Mouse (Mus musculus): ENCODE results near the gene Ptprs. TPM values are rescaled to one million over a fixed set of nuclear protein-coding genes. Genes with fewer than 3 reads are reported as not detected.
A peak's percentile ranks its signal among the peaks of the same experiment; 100 is the strongest.

Ptprs gene
- total and polyA plus RNA-seq, 2 experiments from 2014 or later = 15.7 to 136 TPM

- DNase-seq (ENCODE audit: low spot score) = no peak
- Histone ChIP-seq H3K27me3 (ENCODE audit: control insufficient read depth, insufficient read depth, low read length) (peaks cover 68% of the 10 kb centered on the region), H3K36me3 (replicated peaks; ENCODE audit: control insufficient read depth, insufficient read depth, low read length) (no peaks in the 10 kb centered on the region)
Measured at GRCm38 (mm10) chr17:56512310-56512709, 36.0 kb upstream of the Ptprs start, which contains the start of gene Znrf4. Gene Znrf4, minus strand, starts transcription at chr17:56512431.

GRCm38 (mm10) chr17:56511707-56512090, 35.4 kb upstream of the Ptprs start:
- H3K27me3 ChIP-seq (ENCODE audit: control insufficient read depth, insufficient read depth, low read length) = peaks cover 68% of the 10 kb centered on the region
- H3K27ac ChIP-seq (ENCODE audit: low read depth) = no peak overlapping the region
- no peak overlapping the region for H3K9ac ChIP-seq (replicated peaks; ENCODE audit: low read depth, low read length)
- H3K36me3 ChIP-seq (replicated peaks; ENCODE audit: control insufficient read depth, insufficient read depth, low read length) = no peaks in the 10 kb centered on the region
- 21% methylated on average over 29 of the region's 29 CpGs for WGBS
- peak overlapping the region; percentile 17 for H3K4me3 ChIP-seq (ENCODE audit: low read depth, low read length)
- H3K9me3 ChIP-seq (replicated peaks; ENCODE audit: control insufficient read depth, low read length) = no peaks in the 10 kb centered on the region
- ATAC-seq (ENCODE audit: insufficient read depth, low read depth) (no peak), DNase-seq (ENCODE audit: low spot score) (no peak)
- peaks cover 4% of the 10 kb centered on the region; the same call in 1 of the 2 replicates for H3K4me1 ChIP-seq (ENCODE audit: control insufficient read depth, insufficient read depth)
- no peak overlapping the region for H3K4me2 ChIP-seq (ENCODE audit: low read depth, low read length)
- TF ChIP-seq EP300 (IDR thresholded peaks at IDR 0.05; ENCODE audit: low read depth) (no peak), CTCF (IDR thresholded peaks at IDR 0.05; ENCODE audit: low read depth) (no peak)

More at GRCm38 (mm10) chr17:56512310-56512709, 36.0 kb upstream of the Ptprs start, which contains the start of gene Znrf4:
- Histone ChIP-seq H3K4me3 (ENCODE audit: low read depth, low read length) (peak within 1 kb of the TSS; percentile 17), H3K4me1 (ENCODE audit: control insufficient read depth, insufficient read depth) (no peaks in the 10 kb centered on the region), H3K9me3 (replicated peaks; ENCODE audit: control insufficient read depth, low read length) (no peaks in the 10 kb centered on the region), H3K9ac (replicated peaks; ENCODE audit: low read depth, low read length) (no peak within 1 kb of the TSS), H3K27ac (ENCODE audit: low read depth) (no peak within 1 kb of the TSS), H3K4me2 (ENCODE audit: low read depth, low read length) (peak within 1 kb of the TSS; percentile 32; the same call in 1 of the 2 replicates)
- 52% methylated on average over 22 of the region's 22 CpGs for WGBS
- TF ChIP-seq EP300 (IDR thresholded peaks at IDR 0.05; ENCODE audit: low read depth) (no peak), CTCF (IDR thresholded peaks at IDR 0.05; ENCODE audit: low read depth) (no peak)
- ATAC-seq (ENCODE audit: insufficient read depth, low read depth) = no peak

GRCm38 (mm10) chr17:56510970-56511706, 34.9 kb upstream of the Ptprs start:
- Histone ChIP-seq H3K36me3 (replicated peaks; ENCODE audit: control insufficient read depth, insufficient read depth, low read length) (no peaks in the 10 kb centered on the region), H3K27me3 (ENCODE audit: control insufficient read depth, insufficient read depth, low read length) (peaks cover 68% of the 10 kb centered on the region), H3K9me3 (replicated peaks; ENCODE audit: control insufficient read depth, low read length) (no peaks in the 10 kb centered on the region), H3K4me1 (ENCODE audit: control insufficient read depth, insufficient read depth) (peaks cover 5% of the 10 kb centered on the region; the same call in 1 of the 2 replicates), H3K4me3 (ENCODE audit: low read depth, low read length) (peak overlapping the region; percentile 17), H3K27ac (ENCODE audit: low read depth) (no peak overlapping the region), H3K4me2 (ENCODE audit: low read depth, low read length) (peak overlapping the region; percentile 32; the same call in 1 of the 2 replicates), H3K9ac (replicated peaks; ENCODE audit: low read depth, low read length) (no peak overlapping the region)
- no peak for TF ChIP-seq CTCF (IDR thresholded peaks at IDR 0.05; ENCODE audit: low read depth)
- TF ChIP-seq EP300 (IDR thresholded peaks at IDR 0.05; ENCODE audit: low read depth) = no peak
- ATAC-seq (ENCODE audit: insufficient read depth, low read depth) (no peak), DNase-seq (ENCODE audit: low spot score) (no peak)
- WGBS = 6% methylated on average over 60 of the region's 60 CpGs

GRCm38 (mm10) chr17:56510473-56510969, 34.2 kb upstream of the Ptprs start:
- WGBS = 19% methylated on average over 27 of the region's 27 CpGs
- 0 out of 2 replicates have a peak overlapping the region, but pooled peaks have one; percentile 17 for H3K4me3 ChIP-seq (ENCODE audit: low read depth, low read length)
- H3K9ac ChIP-seq (replicated peaks; ENCODE audit: low read depth, low read length) = no peak overlapping the region
- peaks cover 67% of the 10 kb centered on the region for H3K27me3 ChIP-seq (ENCODE audit: control insufficient read depth, insufficient read depth, low read length)
- no peak overlapping the region for H3K4me2 ChIP-seq (ENCODE audit: low read depth, low read length)
- TF ChIP-seq EP300 (IDR thresholded peaks at IDR 0.05; ENCODE audit: low read depth) (no peak), CTCF (IDR thresholded peaks at IDR 0.05; ENCODE audit: low read depth) (no peak)
- H3K9me3 ChIP-seq (replicated peaks; ENCODE audit: control insufficient read depth, low read length) = no peaks in the 10 kb centered on the region
- H3K27ac ChIP-seq (ENCODE audit: low read depth) = no peak overlapping the region
- ATAC-seq (ENCODE audit: insufficient read depth, low read depth) (no peak), DNase-seq (ENCODE audit: low spot score) (no peak)
- H3K4me1 ChIP-seq (ENCODE audit: control insufficient read depth, insufficient read depth) = peaks cover 5% of the 10 kb centered on the region; the same call in 1 of the 2 replicates
- H3K36me3 ChIP-seq (replicated peaks; ENCODE audit: control insufficient read depth, insufficient read depth, low read length) = no peaks in the 10 kb centered on the region

- H3K9ac ChIP-seq (replicated peaks; ENCODE audit: low read depth, low read length) = no peak overlapping the region
- peaks cover 5% of the 10 kb centered on the region; the same call in 1 of the 2 replicates for H3K4me1 ChIP-seq (ENCODE audit: control insufficient read depth, insufficient read depth)
- WGBS = 11% methylated on average over 31 of the region's 37 CpGs
- H3K9me3 ChIP-seq (replicated peaks; ENCODE audit: control insufficient read depth, low read length) = no peaks in the 10 kb centered on the region
- H3K36me3 ChIP-seq (replicated peaks; ENCODE audit: control insufficient read depth, insufficient read depth, low read length) = no peaks in the 10 kb centered on the region
- TF ChIP-seq CTCF (IDR thresholded peaks at IDR 0.05; ENCODE audit: low read depth) (no peak), EP300 (IDR thresholded peaks at IDR 0.05; ENCODE audit: low read depth) (no peak)
- H3K27ac ChIP-seq (ENCODE audit: low read depth) = no peak overlapping the region
- ATAC-seq (ENCODE audit: insufficient read depth, low read depth) = no peak
- H3K27me3 ChIP-seq (ENCODE audit: control insufficient read depth, insufficient read depth, low read length) = peaks cover 60% of the 10 kb centered on the region
- no peak for DNase-seq (ENCODE audit: low spot score)
- no peak overlapping the region for H3K4me2 ChIP-seq (ENCODE audit: low read depth, low read length)
- H3K4me3 ChIP-seq (ENCODE audit: low read depth, low read length) = no peak overlapping the region
Measured at GRCm38 (mm10) chr17:56509707-56510472, 33.6 kb upstream of the Ptprs start.

Measured in heart, postnatal 0 days (tissue).